Mouse (Mus musculus) skeletal muscle tissue, postnatal 0 days (tissue): ENCODE measurements around the gene Ctnna3. TPM values are rescaled to one million over a fixed set of nuclear protein-coding genes. Genes with fewer than 3 reads are reported as not detected.

Source experiments
- polyA plus RNA-seq: library from polyadenylated mRNA; unstranded; fragments of >200 nt; fragmentation: Nextera tagmentation; extraction: Ambion mirVana; gene quantifications from 2 replicates; pipeline ENCODE4 v1.2.1, GENCODE M21; 2015

Ctnna3 gene
- polyA plus RNA-seq, result 6.5 TPM in 2 replicates

DNA sequence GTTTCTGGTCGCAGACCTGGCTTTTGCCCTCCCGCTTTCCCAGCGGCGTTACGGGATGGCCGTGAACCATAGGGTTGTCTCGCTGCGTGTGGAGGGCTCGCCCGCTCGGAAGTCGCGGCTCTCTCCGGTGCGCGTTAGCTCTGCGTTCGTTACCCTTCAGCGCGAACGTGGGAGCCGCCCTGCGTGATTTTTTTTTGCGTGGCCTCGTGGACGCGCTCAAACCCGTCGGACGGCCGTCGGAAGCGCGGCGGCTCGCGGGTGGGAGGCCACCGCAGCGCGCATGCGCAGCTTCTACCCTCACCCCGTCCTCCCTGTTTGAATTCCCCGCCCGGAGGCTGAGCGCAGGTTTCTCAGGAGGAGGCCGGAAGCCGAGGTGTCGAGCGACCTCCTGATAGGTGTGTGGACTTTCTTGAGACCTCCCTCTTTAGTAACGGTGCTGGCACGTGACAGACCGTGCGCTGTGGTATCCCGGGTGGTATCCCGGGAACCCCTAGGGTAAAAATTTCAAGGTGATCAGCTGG lies at the start of gene Ctnna3:
TSS of gene Ctnna3 (plus strand) at position 314 of the 521 bp plus-strand sequence.

DNA sequence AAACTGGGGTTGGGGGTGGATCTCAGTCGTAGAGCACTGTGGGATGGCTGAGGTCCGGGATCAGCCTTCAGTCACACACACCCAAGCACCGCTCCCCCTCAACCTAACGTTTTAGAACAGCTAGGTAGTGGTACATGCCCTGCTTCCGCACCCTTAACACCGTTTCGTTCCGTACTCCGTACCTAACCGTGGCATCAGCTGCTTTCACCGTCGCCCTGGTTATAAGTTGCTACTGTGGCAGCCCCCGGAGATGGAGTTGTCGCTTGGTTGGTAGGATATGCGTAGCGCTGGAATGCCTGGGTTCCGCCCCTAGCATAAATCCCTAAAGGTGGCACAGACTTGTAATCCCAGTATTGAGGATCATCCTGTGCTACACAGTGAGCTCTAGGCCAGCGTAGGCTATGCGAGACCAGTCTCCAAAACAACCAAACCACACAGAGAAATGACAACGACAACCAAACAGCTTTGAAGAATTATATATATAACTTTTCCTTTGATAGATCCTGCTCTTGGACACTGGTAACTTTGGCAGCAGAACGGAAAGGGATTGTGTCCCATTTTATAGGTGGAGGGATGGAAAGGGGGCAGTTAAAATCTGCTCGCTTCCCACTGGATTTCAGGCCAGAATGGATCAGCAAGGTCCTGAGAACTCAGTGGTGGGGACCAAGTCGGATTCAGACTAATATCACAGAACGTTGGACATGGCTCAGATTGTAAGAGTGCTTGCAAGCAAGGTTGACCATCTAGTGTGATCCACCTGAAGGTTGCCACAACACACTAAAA lies 48.2 kb upstream of the Ctnna3 start, which contains the start of gene Sirt1:
TSS of gene Sirt1 (minus strand) at position 207 of the 783 bp plus-strand sequence.

DNA sequence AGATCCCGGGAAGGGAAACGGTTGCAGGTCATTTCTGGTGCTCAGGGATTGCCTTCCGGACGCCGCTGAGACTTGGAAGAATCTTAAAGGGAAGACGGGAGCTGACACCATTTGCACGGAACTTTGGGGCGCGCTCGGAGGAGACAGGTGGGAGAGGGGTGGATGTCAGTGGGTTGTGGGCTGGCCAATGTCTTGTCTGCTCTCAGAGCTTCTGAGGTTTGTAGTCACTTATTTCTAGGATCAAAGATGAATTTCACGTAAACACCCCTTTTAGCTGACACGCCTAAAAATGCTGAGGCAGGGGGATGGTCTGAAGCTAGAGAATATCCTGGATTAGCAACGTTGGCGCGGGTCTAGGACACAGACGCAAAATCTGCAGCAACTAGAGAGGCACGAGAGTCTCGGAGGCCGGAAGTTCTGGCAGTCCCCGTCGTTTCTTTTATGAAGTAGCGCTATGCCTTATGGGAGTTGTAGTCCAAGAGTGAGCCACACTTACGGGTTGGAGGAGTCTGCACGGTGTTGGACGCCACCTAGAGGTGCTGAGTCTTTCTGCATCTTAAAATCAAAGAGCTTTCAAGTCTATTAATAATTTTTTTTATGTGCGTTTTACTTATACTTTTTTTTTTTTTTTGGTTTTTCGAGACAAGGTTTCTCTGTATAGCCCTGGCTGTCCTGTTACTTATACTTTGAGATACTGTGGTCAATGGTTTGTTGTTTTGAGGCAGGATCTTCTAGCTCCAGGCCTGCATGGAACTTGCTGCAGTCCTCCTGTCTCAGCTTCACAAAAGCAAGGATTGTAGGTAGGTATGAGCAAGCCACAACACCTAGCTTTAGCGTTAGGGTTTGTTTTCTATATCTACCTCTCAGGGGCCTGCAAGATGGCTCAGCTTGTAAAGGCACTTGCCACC lies 47.3 kb upstream of the Ctnna3 start, which contains the start of gene Dnajc12:
TSS of gene Dnajc12 (plus strand) at position 72 of the 908 bp plus-strand sequence.

DNA sequence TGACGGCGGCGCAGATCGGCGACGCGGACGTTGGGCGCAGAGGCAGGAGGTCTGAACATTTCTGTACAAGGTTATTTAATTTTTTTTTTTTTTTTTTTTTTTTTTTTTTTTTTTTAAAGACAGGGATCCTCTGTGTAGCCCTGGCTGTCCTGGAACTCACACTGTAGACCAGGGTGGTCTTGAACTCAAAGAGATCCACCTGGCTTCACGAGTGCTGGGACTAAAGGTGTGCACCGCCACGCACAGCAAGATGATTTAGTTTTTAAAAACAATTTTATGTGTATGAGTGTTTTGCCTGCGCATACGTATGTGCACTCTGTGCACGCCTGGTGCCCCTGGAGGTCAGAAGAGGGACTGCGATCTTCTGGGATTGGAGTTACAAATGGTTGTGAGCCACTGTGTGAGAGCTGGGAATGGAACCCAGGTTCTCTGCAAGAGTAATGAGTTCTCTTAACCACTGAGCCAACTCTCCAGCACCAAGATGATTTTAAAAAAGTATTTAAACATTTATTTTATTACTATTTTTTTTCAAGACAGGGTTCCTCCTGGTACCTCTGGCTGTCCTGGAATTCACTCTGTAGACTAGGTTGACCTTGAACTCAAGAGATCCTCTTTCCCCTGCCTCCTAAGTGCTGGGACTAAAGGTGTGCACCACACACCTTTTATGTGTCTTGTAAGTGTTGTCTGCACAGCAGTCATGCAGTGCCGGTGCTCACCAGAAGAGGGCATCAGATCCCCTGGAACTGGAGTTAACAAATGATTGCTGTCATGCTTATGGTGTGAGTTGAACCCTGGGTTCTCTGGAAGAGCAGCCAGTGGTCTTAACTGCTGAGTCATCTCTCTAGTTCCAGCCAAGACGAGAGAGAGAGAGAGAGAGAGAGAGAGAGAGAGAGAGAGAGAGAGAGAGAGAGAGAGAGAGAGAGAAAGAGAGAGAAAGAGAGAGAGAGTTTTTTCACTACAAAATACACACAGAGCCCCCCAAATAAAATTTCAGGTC lies 7.9 kb upstream of the Ctnna3 start, which contains the start of gene Gm7075:
TSS of gene Gm7075 (minus strand) at position 51 of the 997 bp plus-strand sequence.

DNA sequence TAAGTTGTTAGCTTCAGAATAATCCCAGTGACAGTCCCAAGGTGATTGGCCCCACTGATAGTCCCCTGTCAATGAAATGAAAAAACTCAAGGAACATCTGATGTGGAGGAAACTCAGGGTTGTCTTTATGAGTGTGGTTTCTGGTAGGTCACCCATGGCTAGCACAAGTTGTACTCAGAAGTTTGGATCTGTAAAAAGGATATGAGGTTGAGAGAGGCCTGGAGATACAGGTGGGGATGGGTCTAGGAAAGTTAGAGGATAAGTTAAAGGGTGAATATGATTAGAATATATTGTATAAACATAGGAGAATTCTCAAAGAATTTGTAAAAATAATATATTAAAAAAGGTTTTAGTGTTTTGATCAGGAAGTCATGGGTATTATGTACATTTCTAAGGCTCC lies 497.4 kb downstream of the Ctnna3 start, which contains the start of gene Gm10118:
TSS of gene Gm10118 (minus strand) at position 101 of the 400 bp plus-strand sequence.

DNA sequence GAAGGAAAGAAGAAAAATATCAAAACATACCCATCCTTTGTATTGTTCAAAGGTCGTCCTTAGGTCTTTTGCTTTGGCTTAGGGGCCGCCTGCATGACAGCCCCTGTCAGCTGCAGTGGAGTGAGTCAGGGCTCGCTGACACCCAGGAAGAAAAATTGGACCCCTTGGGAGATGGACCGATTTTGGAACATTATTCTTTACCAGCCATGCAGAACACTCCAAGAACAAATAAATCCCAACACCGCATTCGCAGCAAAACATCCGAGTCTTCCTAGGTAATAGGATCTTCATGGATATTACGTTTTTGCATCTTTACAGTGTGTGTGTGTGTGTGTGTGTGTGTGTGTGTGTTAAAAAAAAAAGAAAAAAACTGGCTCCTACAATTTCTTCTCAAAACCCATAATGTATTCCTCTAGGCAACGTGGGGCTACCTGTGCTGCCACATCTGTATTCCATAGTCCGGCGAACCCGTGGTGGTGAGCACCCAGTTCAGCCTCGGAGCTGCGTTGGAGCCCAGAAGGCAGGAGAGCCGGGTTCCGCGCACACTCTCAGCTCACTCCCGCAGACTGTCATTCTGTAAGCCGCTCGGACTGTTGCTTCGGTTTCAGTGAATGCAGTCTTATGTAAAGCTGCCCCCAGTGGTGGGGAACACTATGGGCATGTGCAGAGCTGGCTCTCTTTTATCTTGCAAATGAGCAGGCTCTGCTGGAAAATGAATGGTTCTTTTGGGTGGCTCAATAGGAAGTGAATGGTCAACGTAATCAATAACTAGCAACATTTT lies 660.0 kb downstream of the Ctnna3 start, which contains the start of gene Lrrtm3:
TSS of gene Lrrtm3 (minus strand) at position 598 of the 781 bp plus-strand sequence.

Other genes starting within 250 kb of the Ctnna3 start
- 53.1 and 56.9 TPM in 2 replicates for gene Mypn, start 226.1 kb upstream of the Ctnna3 start, polyA plus RNA-seq
- gene Herc4, start 186.3 kb upstream of the Ctnna3 start, polyA plus RNA-seq, result 21.1 and 21.2 TPM in 2 replicates
- 2.1 and 2.5 TPM in 2 replicates for gene Sirt1, start 48.4 kb upstream of the Ctnna3 start, polyA plus RNA-seq
- gene Dnajc12, start 47.7 kb upstream of the Ctnna3 start, polyA plus RNA-seq, result 20.4 and 21.5 TPM in 2 replicates
- not detected in 2 replicates for gene Gm7075, start 8.3 kb upstream of the Ctnna3 start, polyA plus RNA-seq